In genomic region chr2:156529726-156530125, GRCm38 (mm10) we compare ENCODE assay signal across 9 mouse cellular contexts. TPM values are rescaled to one million over a fixed set of nuclear protein-coding genes. Genes with fewer than 3 reads are reported as not detected.
DNase-seq lines count a peak whose midpoint lies in the region; ATAC-seq and TF ChIP-seq lines count a peak whose summit lies in the region.
"Had no signal": no experiment of that assay in that cellular context is flagged by ENCODE, and none has a peak within 500 bp of the region (broad histone marks: within the 10 kb centered on the region; RNA-seq: fewer than 3 reads in every experiment).

No protein-coding gene starts in this region.

- no peak overlapping the region for H3K27ac ChIP-seq in heart, postnatal 0 days (ENCODE audit: low read depth)
- H3K27ac ChIP-seq: midbrain, embryonic 12.5 days had no signal

- H3K27me3 ChIP-seq in heart, postnatal 0 days (ENCODE audit: control insufficient read depth, insufficient read depth, low read length) = no peaks in the 10 kb centered on the region
- H3K27me3 ChIP-seq: midbrain, embryonic 12.5 days had no signal

- ATAC-seq in heart, postnatal 0 days (ENCODE audit: insufficient read depth, low read depth) = no peak

- H3K4me1 ChIP-seq in heart, postnatal 0 days (ENCODE audit: control insufficient read depth, insufficient read depth) = no peaks in the 10 kb centered on the region
- H3K4me1 ChIP-seq: midbrain, embryonic 12.5 days had no signal

- DNase-seq in heart, postnatal 0 days (ENCODE audit: low spot score) = peak; percentile 19
- no peak for DNase-seq in heart, adult 11 months
- peak; percentile 14 for DNase-seq in thymus, postnatal 25 days
- no peak for DNase-seq in thymus, postnatal 36 days
- peak; percentile 17 for DNase-seq in embryo, embryonic 9.5 days (ENCODE audit: extremely low spot score)
- DNase-seq in retina, embryonic 14.5 days (ENCODE audit: low spot score) = peak; percentile 81
- no peak for DNase-seq in left cerebral cortex, adult 18-20 months (ENCODE audit: low spot score in 2 of 2)
- no peak for DNase-seq in frontal cortex, postnatal 36 days (ENCODE audit: low spot score in 2 of 2)

- TF ChIP-seq EP300 in heart, postnatal 0 days (IDR thresholded peaks at IDR 0.05; ENCODE audit: low read depth) = no peak

- no peaks in the 10 kb centered on the region for H3K36me3 ChIP-seq in heart, postnatal 0 days (replicated peaks; ENCODE audit: control insufficient read depth, insufficient read depth, low read length)
- H3K36me3 ChIP-seq: midbrain, embryonic 12.5 days had no signal

- no peak overlapping the region for H3K9ac ChIP-seq in heart, postnatal 0 days (replicated peaks; ENCODE audit: low read depth, low read length)
- H3K9ac ChIP-seq: midbrain, embryonic 12.5 days had no signal

- no peak overlapping the region for H3K4me3 ChIP-seq in heart, postnatal 0 days (ENCODE audit: low read depth, low read length)
- H3K4me3 ChIP-seq: midbrain, embryonic 12.5 days had no signal

- no peaks in the 10 kb centered on the region for H3K9me3 ChIP-seq in heart, postnatal 0 days (replicated peaks; ENCODE audit: control insufficient read depth, low read length)
- H3K9me3 ChIP-seq: midbrain, embryonic 12.5 days had no signal

- WGBS in heart, postnatal 0 days = 50% methylated on average over 2 of the region's 2 CpGs

- TF ChIP-seq CTCF in heart, postnatal 0 days (IDR thresholded peaks at IDR 0.05; ENCODE audit: low read depth) = peak; percentile 73

- H3K4me2 ChIP-seq in heart, postnatal 0 days (ENCODE audit: low read depth, low read length) = no peak overlapping the region
- H3K4me2 ChIP-seq: midbrain, embryonic 12.5 days had no signal

RNA-seq across cellular contexts. Expression of gene Aar2, which starts 17.7 kb away (rescaled TPM):
- 26.7 and 36.2 TPM in 2 replicates for total RNA-seq in heart, postnatal 0 days (2014; rRNA removed; ENCODE audit: low replicate concordance)
- polyA plus RNA-seq in heart, postnatal 0 days (2015; fragmentation: Nextera tagmentation; extraction: Ambion mirVana) = 18.7 and 19.4 TPM in 2 replicates
- total RNA-seq in left cerebral cortex, adult 18-20 months (2021) = 10 to 100 TPM; 35.8 to 38.4 TPM

Comparison
In these comparisons a context has a peak if more than half of its experiments do, and no peak if none do; other contexts are left out.
1. DNase-seq: peak in heart, postnatal 0 days (single experiment), thymus, postnatal 25 days (single experiment), embryo, embryonic 9.5 days (single experiment) and retina, embryonic 14.5 days (single experiment); none in heart, adult 11 months (single experiment), thymus, postnatal 36 days (0 of 2), left cerebral cortex, adult 18-20 months (0 of 2) and frontal cortex, postnatal 36 days (0 of 2).